Mouse (Mus musculus) lung, adult 2 months (tissue): ENCODE measurements around the gene Atp6v0e. TPM values are rescaled to one million over a fixed set of nuclear protein-coding genes. Genes with fewer than 3 reads are reported as not detected.

Experiments
- DNase-seq: peaks from one replicate; pipeline ENCODE4 v3.0.0; 2022
- H3K4me1 ChIP-seq: fragments of 200-500 bp; 2 replicates; pipeline ENCODE4 v1.6.1; 2011; ENCODE audit warnings: low read length; ENCODE audit not compliant: control insufficient read depth, insufficient read depth
- H3K4me3 ChIP-seq: fragments of 200-500 bp; replicated peaks from 2 replicates; pipeline ENCODE3; 2011; ENCODE audit warnings: low read depth, mild to moderate bottlenecking, control low read depth, low read length; ENCODE audit errors: extremely low read depth
- CTCF ChIP-seq: fragments of 200-500 bp; IDR thresholded peaks from 2 replicates; pipeline ENCODE4 v1.5.1; 2011; ENCODE audit warnings: mild to moderate bottlenecking, low read length, control low read depth; ENCODE audit not compliant: insufficient read depth
- POLR2A ChIP-seq: fragments of 200-500 bp; IDR thresholded peaks from 2 replicates; pipeline ENCODE4 v1.6.1; 2011; ENCODE audit warnings: low read depth, mild to moderate bottlenecking, control low read depth, low read length, borderline replicate concordance; ENCODE audit errors: extremely low read depth
- WGBS: fragments of 180-500 bp; shearing (Covaris S2); methylation state at CpG from one replicate; pipeline ENCODE4 v1.1.7; 2018; 5-methylcytosine and 5-hydroxymethylcytosine counted together
- polyA plus RNA-seq: library from polyadenylated mRNA; depleted of rRNA; stranded (reverse); fragments of >200 nt; gene quantifications from 2 replicates; pipeline ENCODE4 v1.2.3, GENCODE M21; 2012

Atp6v0e gene
- polyA plus RNA-seq, 1 experiment: 219 TPM

- TF ChIP-seq POLR2A (no peak), CTCF (no peak)
- 61% methylated on average over 7 of the region's 7 CpGs for WGBS
- no peak overlapping the region for H3K4me3 ChIP-seq
- no peaks in the 10 kb centered on the region; the same call in 1 of the 2 replicates for H3K4me1 ChIP-seq
- no peak for DNase-seq
Observed at GRCm38 (mm10) chr17:26694171-26694570, 31.1 kb downstream of the Atp6v0e start.

GRCm38 (mm10) chr17:26695193-26695592 is 32.2 kb downstream of the Atp6v0e start:
- 90% methylated on average over 3 of the region's 3 CpGs for WGBS
- no peak overlapping the region for H3K4me3 ChIP-seq
- no peak for DNase-seq
- TF ChIP-seq CTCF (no peak), POLR2A (no peak)
- H3K4me1 ChIP-seq: no peaks in the 10 kb centered on the region; the same call in 1 of the 2 replicates

- Histone ChIP-seq H3K4me3 (no peak overlapping the region), H3K4me1 (peaks cover 3% of the 10 kb centered on the region; the same call in 1 of the 2 replicates)
- WGBS: 87% methylated on average over 5 of the region's 5 CpGs
- DNase-seq: no peak
- TF ChIP-seq POLR2A (no peak), CTCF (peak; percentile 61)
Observed at GRCm38 (mm10) chr17:26698846-26699245, 35.8 kb downstream of the Atp6v0e start.

DNA sequence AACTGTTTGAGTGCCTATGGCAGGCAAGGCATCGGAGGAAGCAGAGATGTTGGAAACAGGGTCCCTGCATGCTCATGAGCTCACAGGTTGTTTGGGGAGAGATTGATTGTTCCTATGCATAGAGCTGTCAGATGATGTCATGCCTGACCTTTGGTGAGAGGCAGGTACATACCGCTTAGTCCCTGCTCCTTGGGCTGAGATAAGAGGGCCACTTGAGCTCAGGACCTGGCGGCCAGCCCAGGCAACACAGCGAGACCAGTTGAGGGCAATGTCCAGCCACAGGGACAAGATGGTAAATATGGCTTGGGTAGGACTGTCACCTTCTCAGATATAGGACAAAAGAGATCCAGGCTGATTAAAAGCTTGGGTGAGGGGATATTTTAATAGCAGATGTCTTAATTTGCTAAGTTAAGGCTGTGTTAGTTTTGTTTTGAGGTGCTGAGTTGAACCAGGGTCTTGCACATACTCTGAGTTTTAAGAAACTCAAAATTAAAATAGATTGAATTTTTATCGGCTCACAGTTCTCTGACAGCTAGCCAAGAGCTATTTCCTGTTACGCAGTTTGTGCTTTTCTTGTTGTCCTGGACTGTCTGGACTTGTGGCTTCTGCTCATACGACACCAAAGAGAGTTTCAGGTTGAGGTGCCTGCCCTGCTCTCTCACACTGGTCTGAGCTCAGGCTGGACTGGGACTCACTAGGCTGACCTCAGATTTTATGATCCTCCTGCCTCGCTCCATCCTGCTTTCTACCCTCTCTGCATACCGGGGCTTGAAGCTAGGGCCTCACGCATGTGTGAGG is 37.0 kb downstream of the Atp6v0e start:
- DNase-seq: peak; percentile 81
- TF ChIP-seq CTCF (no peak), POLR2A (no peak)
- no peak overlapping the region for H3K4me3 ChIP-seq
- WGBS: 72% methylated on average over 10 of the region's 10 CpGs
- H3K4me1 ChIP-seq: peaks cover 3% of the 10 kb centered on the region; the same call in 1 of the 2 replicates

DNA sequence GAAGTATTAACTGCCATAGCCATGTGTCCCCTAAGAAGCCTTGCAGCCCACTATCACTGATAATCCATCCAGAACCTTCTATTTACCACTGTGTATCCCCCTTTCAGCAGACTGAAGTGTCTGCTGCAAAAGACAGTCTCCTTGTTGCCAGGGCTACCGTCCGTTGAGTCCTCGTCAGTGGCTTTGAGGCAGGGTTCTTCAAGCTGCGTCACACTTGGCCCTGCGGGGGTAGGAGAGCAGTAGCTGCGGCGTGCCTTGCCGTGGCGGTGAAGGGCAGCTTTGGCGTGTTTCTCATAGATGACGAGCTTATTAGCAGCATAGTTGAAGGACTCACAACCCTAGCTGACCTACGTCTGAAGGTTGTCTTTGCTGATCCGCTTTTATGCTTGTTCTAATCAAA is 38.5 kb downstream of the Atp6v0e start:
- no peak for DNase-seq
- TF ChIP-seq POLR2A: no peak
- no peak for TF ChIP-seq CTCF
- 83% methylated on average over 13 of the region's 13 CpGs for WGBS
- H3K4me1 ChIP-seq: peaks cover 3% of the 10 kb centered on the region; the same call in 1 of the 2 replicates
- no peak overlapping the region for H3K4me3 ChIP-seq

- WGBS: 90% methylated on average over 4 of the region's 4 CpGs
- no peak for TF ChIP-seq POLR2A
- no peak for TF ChIP-seq CTCF
- H3K4me3 ChIP-seq: no peak overlapping the region
- peaks cover 3% of the 10 kb centered on the region; the same call in 1 of the 2 replicates for H3K4me1 ChIP-seq
- no peak for DNase-seq
Observed at GRCm38 (mm10) chr17:26702621-26703020, 39.6 kb downstream of the Atp6v0e start.

DNA sequence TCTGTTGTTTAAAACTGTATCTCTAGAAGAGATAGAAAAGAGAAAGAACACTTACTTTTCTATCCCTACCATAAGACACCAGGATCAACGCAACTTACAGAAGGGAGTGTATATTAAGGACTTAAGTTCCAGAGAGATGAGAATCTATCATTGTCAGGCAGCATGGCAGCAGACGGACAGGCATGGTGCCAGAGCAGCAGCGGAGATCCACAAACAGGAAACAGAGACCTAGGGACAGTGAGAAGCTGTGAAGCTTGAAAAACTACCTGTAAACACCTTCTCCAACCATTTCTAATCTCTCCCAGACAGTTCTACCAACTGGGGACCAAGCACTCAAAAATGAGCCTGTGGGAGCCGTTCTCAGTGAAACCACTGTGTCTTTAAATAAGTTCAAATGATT is 40.6 kb downstream of the Atp6v0e start:
- 53% methylated on average over 4 of the region's 4 CpGs for WGBS
- no peak overlapping the region for H3K4me3 ChIP-seq
- no peak for DNase-seq
- TF ChIP-seq CTCF: no peak
- TF ChIP-seq POLR2A: no peak
- H3K4me1 ChIP-seq: peaks cover 3% of the 10 kb centered on the region; the same call in 1 of the 2 replicates

DNA sequence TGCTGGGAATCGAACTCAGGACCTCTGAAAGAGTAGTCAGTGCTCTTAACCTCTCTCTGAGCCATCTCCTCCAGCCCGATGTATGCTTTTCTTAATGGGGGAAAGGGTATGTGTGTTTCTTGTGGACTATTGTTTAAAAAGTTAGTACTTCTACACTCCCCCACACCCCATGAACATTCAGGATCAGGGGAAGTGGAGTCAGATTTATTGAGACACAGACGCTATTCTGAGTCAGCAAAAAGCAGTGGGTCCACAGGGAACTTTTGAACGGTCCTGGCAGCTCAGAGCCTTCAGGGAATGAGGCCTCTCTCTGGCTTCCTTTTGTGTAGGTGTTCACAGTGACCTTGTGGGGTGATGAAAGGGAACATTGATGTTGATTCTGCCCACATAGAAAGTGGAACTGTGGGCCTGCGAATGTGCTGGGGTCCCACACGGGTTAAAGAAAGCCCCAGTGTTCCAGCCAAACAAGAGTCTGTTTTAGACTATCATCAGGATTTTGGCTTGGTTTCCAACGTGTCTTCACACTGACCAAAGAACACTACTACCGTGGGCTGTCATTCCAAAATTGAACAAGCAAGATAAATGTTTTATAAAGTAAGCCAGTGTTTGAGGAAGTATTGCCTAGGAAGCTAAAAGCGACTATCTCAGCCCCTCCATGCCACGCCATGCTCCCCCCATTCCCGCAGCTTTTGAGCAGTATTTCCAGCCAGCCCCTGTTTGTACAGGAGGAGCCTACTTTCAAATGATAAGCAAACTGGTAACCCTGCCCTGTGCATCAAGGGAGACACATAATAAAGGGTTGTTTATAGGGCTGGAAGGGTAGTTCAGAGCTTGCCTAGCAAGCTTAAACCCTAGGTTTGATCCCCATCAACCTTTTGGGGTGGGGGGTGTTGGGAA is 42.7 kb downstream of the Atp6v0e start:
- 52% methylated on average over 11 of the region's 11 CpGs for WGBS
- TF ChIP-seq POLR2A: no peak
- TF ChIP-seq CTCF: no peak
- H3K4me1 ChIP-seq: no peaks in the 10 kb centered on the region
- H3K4me3 ChIP-seq: no peak overlapping the region
- DNase-seq: no peak

- DNase-seq: no peak
- H3K4me3 ChIP-seq: no peak overlapping the region
- 64% methylated on average over 7 of the region's 7 CpGs for WGBS
- H3K4me1 ChIP-seq: no peaks in the 10 kb centered on the region
- TF ChIP-seq CTCF (no peak), POLR2A (no peak)
Observed at GRCm38 (mm10) chr17:26707066-26707465, 44.0 kb downstream of the Atp6v0e start.
